Mouse (Mus musculus) forebrain, embryonic 13.5 days (tissue): Measurements from ENCODE around the gene Idi2. TPM values are rescaled to one million over a fixed set of nuclear protein-coding genes. Genes with fewer than 3 reads are reported as not detected.
"Not testable (repeated sequence)": the region's sequence is repeated elsewhere in the genome, so short reads cannot be mapped to it uniquely, and the experiment has no call there.

ENCODE experiments used
- ATAC-seq: fragments of 200-750 bp; cut with Nextera tagmentation; 2 replicates; pipeline ENCODE4 v1.8.0; 2017
- H3K27ac ChIP-seq: fragments of 300-500 bp; sonication (generic); 2 replicates; pipeline ENCODE4 v1.5.1; 2015; ENCODE audit warnings: inconsistent platforms, mild to moderate bottlenecking, moderate library complexity
- H3K27me3 ChIP-seq: fragments of 300-500 bp; sonication (generic); 2 replicates; pipeline ENCODE4 v1.6.1; 2015; ENCODE audit warnings: mild to moderate bottlenecking, inconsistent platforms
- H3K36me3 ChIP-seq: fragments of 300-500 bp; sonication (generic); 2 replicates; pipeline ENCODE4 v1.6.1; 2015; ENCODE audit warnings: mild to moderate bottlenecking, inconsistent platforms; ENCODE audit not compliant: poor library complexity, severe bottlenecking
- H3K4me1 ChIP-seq: fragments of 300-500 bp; sonication (generic); 2 replicates; pipeline ENCODE4 v1.6.1; 2015; ENCODE audit warnings: inconsistent platforms
- H3K4me2 ChIP-seq: fragments of 300-500 bp; sonication (generic); 2 replicates; pipeline ENCODE4 v1.6.1; 2015; ENCODE audit warnings: inconsistent platforms, mild to moderate bottlenecking, moderate library complexity
- H3K4me3 ChIP-seq: fragments of 300-500 bp; sonication (generic); 2 replicates; pipeline ENCODE4 v1.5.1; 2015; ENCODE audit warnings: mild to moderate bottlenecking, inconsistent platforms
- H3K9ac ChIP-seq: fragments of 300-500 bp; sonication (generic); 2 replicates; pipeline ENCODE4 v1.6.1; 2015; ENCODE audit warnings: mild to moderate bottlenecking, inconsistent platforms
- H3K9me3 ChIP-seq: fragments of 300-500 bp; sonication (generic); replicated peaks from 2 replicates; pipeline ENCODE4 v1.6.1; 2016; ENCODE audit warnings: inconsistent platforms
- WGBS: fragments of 180-500 bp; shearing (Covaris S2); methylation state at CpG from one replicate; pipeline ENCODE4 v1.1.7; 2015; 5-methylcytosine and 5-hydroxymethylcytosine counted together
- polyA plus RNA-seq: library from polyadenylated mRNA; unstranded; fragments of >200 nt; fragmentation: Nextera tagmentation; extraction: Ambion mirVana; gene quantifications from 2 replicates; pipeline ENCODE4 v1.2.1, GENCODE M21; 2015

Idi2 gene
- 0.08 TPM in 1 of 2 replicates, not detected in the other for polyA plus RNA-seq

- not testable (repeated sequence) for H3K4me1 ChIP-seq, ATAC-seq, H3K4me3 ChIP-seq, H3K27me3 ChIP-seq, H3K9me3 ChIP-seq, H3K9ac ChIP-seq, H3K27ac ChIP-seq, H3K36me3 ChIP-seq, H3K4me2 ChIP-seq
These were observed at the start of gene Idi2 for GRCm38 (mm10) chr13:8952563-8952962. Idi2 (plus strand) TSS chr13:8952863.

- not testable (repeated sequence) for H3K9ac ChIP-seq, H3K4me3 ChIP-seq, H3K27me3 ChIP-seq, H3K4me1 ChIP-seq, ATAC-seq, H3K27ac ChIP-seq, H3K9me3 ChIP-seq, H3K4me2 ChIP-seq, H3K36me3 ChIP-seq
- WGBS: 90% methylated on average over 2 of the region's 2 CpGs
These were observed 46.7 kb upstream of the Idi2 start for GRCm38 (mm10) chr13:8905986-8906385.

DNA sequence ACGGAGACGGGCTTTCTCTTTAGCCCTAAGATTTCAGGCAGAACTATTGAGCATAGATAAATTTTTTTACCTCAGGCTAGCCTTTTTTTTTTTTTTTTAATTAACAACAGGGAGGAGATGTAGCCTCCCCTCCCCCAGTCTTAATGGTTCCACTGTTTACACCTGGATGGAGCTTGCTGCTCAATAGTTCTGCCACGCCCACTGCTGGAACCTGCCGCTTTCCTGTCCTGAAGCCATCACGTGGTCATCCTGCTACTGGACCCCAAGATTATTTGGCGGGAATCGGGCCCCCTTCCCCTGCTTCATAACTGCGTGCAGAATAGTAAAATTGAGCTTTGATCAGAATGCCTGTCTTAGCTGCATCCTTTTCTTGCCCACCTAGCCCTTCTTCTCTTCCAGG, 38.8 kb upstream of the Idi2 start:
- 89% methylated on average over 8 of the region's 8 CpGs for WGBS
- H3K4me3 ChIP-seq, H3K27ac ChIP-seq, ATAC-seq, H3K9me3 ChIP-seq, H3K4me2 ChIP-seq, H3K36me3 ChIP-seq, H3K27me3 ChIP-seq, H3K9ac ChIP-seq, H3K4me1 ChIP-seq: not testable (repeated sequence)

GRCm38 (mm10) chr13:8933499-8933898, 19.2 kb upstream of the Idi2 start:
- Histone ChIP-seq H3K27me3 (no peaks in the 10 kb centered on the region), H3K4me2 (no peak overlapping the region), H3K36me3 (no peaks in the 10 kb centered on the region), H3K4me3 (no peak overlapping the region), H3K9ac (no peak overlapping the region), H3K27ac (no peak overlapping the region), H3K4me1 (no peaks in the 10 kb centered on the region), H3K9me3 (no peaks in the 10 kb centered on the region)
- no peak for ATAC-seq
- 56% methylated on average over 2 of the region's 2 CpGs for WGBS

GRCm38 (mm10) chr13:8937611-8938140, 15.0 kb upstream of the Idi2 start:
- whole genome bisulfite sequencing: 79% methylated on average over 6 of the region's 6 CpGs
- not testable (repeated sequence) for H3K36me3 ChIP-seq

DNA sequence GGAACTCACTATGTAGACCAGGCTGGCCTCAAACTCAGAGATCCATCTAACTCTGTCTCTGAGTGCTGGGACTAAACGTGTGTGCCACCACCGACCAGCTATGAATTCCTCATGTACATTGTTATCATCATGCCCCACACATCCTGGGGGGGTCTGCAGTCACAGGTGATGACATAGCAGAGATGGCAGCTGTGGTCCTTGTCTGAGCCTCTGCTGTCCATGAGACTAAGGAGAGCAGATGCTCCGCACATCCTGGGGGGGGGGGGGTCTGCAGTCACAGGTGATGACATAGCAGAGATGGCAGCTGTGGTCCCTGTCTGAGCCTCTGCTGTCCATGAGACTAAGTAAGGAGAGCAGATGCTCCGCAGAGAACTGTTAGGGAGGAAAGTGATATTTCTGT, 11.6 kb upstream of the Idi2 start:
- H3K4me2 ChIP-seq, H3K36me3 ChIP-seq, H3K27me3 ChIP-seq, H3K9ac ChIP-seq, H3K4me1 ChIP-seq, H3K27ac ChIP-seq, H3K4me3 ChIP-seq, H3K9me3 ChIP-seq, ATAC-seq: not testable (repeated sequence)
- WGBS: 95% methylated on average over 4 of the region's 4 CpGs

More at GRCm38 (mm10) chr13:8937611-8938140, 15.0 kb upstream of the Idi2 start:
- H3K27ac ChIP-seq, H3K9ac ChIP-seq, H3K4me3 ChIP-seq, H3K4me2 ChIP-seq, H3K4me1 ChIP-seq, ATAC-seq, H3K9me3 ChIP-seq, H3K27me3 ChIP-seq: not testable (repeated sequence)

GRCm38 (mm10) chr13:8941701-8942100, 11.0 kb upstream of the Idi2 start:
- not testable (repeated sequence) for H3K4me3 ChIP-seq, H3K4me2 ChIP-seq
- 58% methylated on average over 1 of the region's 5 CpGs for WGBS

GRCm38 (mm10) chr13:8943828-8944227, 8.8 kb upstream of the Idi2 start:
- not testable (repeated sequence) for H3K4me2 ChIP-seq, ATAC-seq, H3K9ac ChIP-seq, H3K4me1 ChIP-seq, H3K27ac ChIP-seq, H3K36me3 ChIP-seq, H3K4me3 ChIP-seq, H3K27me3 ChIP-seq, H3K9me3 ChIP-seq
- no CpG with 5 or more reads among the region's 5 CpGs for WGBS

More at GRCm38 (mm10) chr13:8941701-8942100, 11.0 kb upstream of the Idi2 start:
- H3K27me3 ChIP-seq, H3K9me3 ChIP-seq, H3K27ac ChIP-seq, ATAC-seq, H3K9ac ChIP-seq, H3K4me1 ChIP-seq, H3K36me3 ChIP-seq: not testable (repeated sequence)

- H3K9ac ChIP-seq, H3K4me1 ChIP-seq, H3K4me2 ChIP-seq, H3K9me3 ChIP-seq, H3K4me3 ChIP-seq, H3K36me3 ChIP-seq, H3K27me3 ChIP-seq, H3K27ac ChIP-seq, ATAC-seq: not testable (repeated sequence)
These were observed 4.5 kb upstream of the Idi2 start, which contains the start of gene Gm9745 for GRCm38 (mm10) chr13:8948131-8948530. Gm9745 (minus strand) TSS chr13:8948231.

DNA sequence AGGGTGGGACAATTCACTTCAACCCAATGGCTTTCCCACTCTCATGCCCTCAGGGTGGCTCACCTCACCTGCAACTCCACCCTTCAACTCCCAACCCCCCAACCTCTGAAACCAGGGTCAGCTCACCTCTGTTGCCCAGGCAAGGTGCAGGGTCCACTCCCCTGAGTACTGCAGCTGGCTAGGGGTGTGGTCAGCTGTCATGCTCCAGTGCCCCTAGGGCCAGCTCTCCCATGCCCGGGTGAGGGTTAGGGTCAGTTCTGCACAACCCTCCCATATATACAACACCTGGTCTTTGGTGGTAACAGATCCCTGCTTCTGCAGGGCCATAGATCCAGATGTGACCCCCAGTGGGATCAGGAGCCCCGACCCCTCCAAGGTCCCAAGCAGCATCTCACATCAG, 2.5 kb downstream of the Idi2 start:
- H3K9me3 ChIP-seq, H3K4me2 ChIP-seq, H3K9ac ChIP-seq, H3K27ac ChIP-seq, H3K36me3 ChIP-seq, H3K4me1 ChIP-seq, H3K4me3 ChIP-seq, H3K27me3 ChIP-seq: not testable (repeated sequence)
- ATAC-seq: 0 out of 2 replicates have a peak, but pooled peaks have one; percentile 16
- WGBS: 83% methylated on average over 2 of the region's 2 CpGs

DNA sequence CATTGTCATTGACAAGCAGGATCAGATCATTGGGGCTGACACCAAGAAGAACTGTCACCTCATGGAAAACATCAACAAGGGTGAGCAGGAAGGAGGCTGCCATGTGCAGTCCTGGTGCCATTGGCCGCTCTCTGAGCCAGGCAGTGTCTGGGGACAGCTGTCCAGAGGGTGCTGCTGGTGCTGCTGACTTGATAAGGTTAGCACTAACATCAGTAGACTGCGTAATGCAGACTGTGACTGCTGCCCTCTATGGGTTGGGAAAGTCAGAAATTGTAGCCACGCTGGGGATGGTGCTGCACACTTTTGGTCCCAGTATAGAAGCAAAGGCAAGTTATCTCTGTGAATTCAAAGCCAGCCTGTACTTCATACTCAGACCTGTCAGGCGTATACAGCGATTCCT, 4.2 kb downstream of the Idi2 start:
- H3K9me3 ChIP-seq, H3K36me3 ChIP-seq, H3K27ac ChIP-seq, H3K9ac ChIP-seq, H3K4me2 ChIP-seq, H3K4me1 ChIP-seq, H3K4me3 ChIP-seq, H3K27me3 ChIP-seq: not testable (repeated sequence)
- WGBS: no CpG with 5 or more reads among the region's 5 CpGs
- ATAC-seq: 0 out of 2 replicates have a peak, but pooled peaks have one; percentile 16

DNA sequence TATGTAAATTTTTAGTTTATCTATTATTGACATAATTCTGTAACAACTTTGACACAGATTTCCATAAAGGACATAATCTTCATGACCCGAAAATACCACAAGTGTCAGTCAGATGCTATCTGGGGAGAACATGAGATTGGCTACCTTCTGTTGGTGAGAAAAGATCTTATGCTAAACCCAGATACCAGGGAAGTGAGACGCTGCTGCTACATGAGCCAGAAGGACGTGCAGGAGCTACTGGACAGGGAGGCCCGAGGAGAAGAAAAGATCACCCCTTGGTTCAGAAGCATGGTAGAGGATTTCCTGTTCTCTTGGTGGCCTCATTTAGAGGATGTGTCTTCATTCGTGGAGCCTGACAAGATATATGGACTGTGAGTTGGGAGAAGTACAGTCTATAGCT, 6.4 kb downstream of the Idi2 start:
- 70% methylated on average over 1 of the region's 5 CpGs for WGBS
- H3K27ac ChIP-seq, H3K27me3 ChIP-seq, H3K4me1 ChIP-seq, ATAC-seq, H3K4me2 ChIP-seq, H3K9ac ChIP-seq, H3K9me3 ChIP-seq, H3K4me3 ChIP-seq, H3K36me3 ChIP-seq: not testable (repeated sequence)

- H3K4me2 ChIP-seq, ATAC-seq: not testable (repeated sequence)
These were observed 6.9 kb downstream of the Idi2 start for GRCm38 (mm10) chr13:8959554-8959953.

More at GRCm38 (mm10) chr13:8959554-8959953, 6.9 kb downstream of the Idi2 start:
- not testable (repeated sequence) for H3K9ac ChIP-seq, H3K4me1 ChIP-seq, H3K36me3 ChIP-seq, H3K27me3 ChIP-seq, H3K4me3 ChIP-seq, H3K9me3 ChIP-seq, H3K27ac ChIP-seq
- 89% methylated on average over 5 of the region's 6 CpGs for WGBS
